Mouse (Mus musculus): Measurements from ENCODE around the gene Padi2. TPM values are rescaled to one million over a fixed set of nuclear protein-coding genes. Genes with fewer than 3 reads are reported as not detected.
A peak's percentile ranks its signal among the peaks of the same experiment; 100 is the strongest.

Gene Padi2
- polyA plus RNA-seq, 1 experiment: 6.3 TPM

GRCm38 (mm10) chr4:140986024-140986710 lies 80.0 kb downstream of the Padi2 start:
- H3K9me3 ChIP-seq (replicated peaks; ENCODE audit: control insufficient read depth, insufficient read depth, low read length, poor library complexity, severe bottlenecking): no peaks in the 10 kb centered on the region
- H3K27ac ChIP-seq (ENCODE audit: insufficient read depth, low read length): no peak overlapping the region
- H3K9ac ChIP-seq (ENCODE audit: low read depth, poor library complexity, severe bottlenecking): 0 out of 2 replicates have a peak overlapping the region, but pooled peaks have one; percentile 84
- TF ChIP-seq CTCF (IDR thresholded peaks at IDR 0.05; ENCODE audit: low read depth, low read length) (no peak), POLR2A (IDR thresholded peaks at IDR 0.05; ENCODE audit: insufficient read depth, low read length) (no peak), EP300 (IDR thresholded peaks at IDR 0.05; ENCODE audit: insufficient read depth, low read depth, low read length) (no peak)
- H3K4me1 ChIP-seq (ENCODE audit: control insufficient read depth, insufficient read depth, low read length): no peaks in the 10 kb centered on the region
- H3K27me3 ChIP-seq (ENCODE audit: control insufficient read depth, insufficient read depth, low read length, poor library complexity, severe bottlenecking): no peaks in the 10 kb centered on the region
- H3K4me3 ChIP-seq (ENCODE audit: low read depth, low read length): peak overlapping the region; percentile 99
- H3K36me3 ChIP-seq (ENCODE audit: control insufficient read depth, insufficient read depth, low read length, poor library complexity, severe bottlenecking): no peaks in the 10 kb centered on the region

GRCm38 (mm10) chr4:140986711-140987395 lies 80.7 kb downstream of the Padi2 start, which contains the start of gene Atp13a2:
TSS of gene Atp13a2 (plus strand) at chr4:140986873.
- H3K4me1 ChIP-seq (ENCODE audit: control insufficient read depth, insufficient read depth, low read length): no peaks in the 10 kb centered on the region
- H3K4me3 ChIP-seq (ENCODE audit: low read depth, low read length): peak within 1 kb of the TSS; percentile 99
- peak within 1 kb of the TSS; percentile 84 for H3K9ac ChIP-seq (ENCODE audit: low read depth, poor library complexity, severe bottlenecking)
- H3K27ac ChIP-seq (ENCODE audit: insufficient read depth, low read length): no peak within 1 kb of the TSS
- H3K36me3 ChIP-seq (ENCODE audit: control insufficient read depth, insufficient read depth, low read length, poor library complexity, severe bottlenecking): no peaks in the 10 kb centered on the region
- TF ChIP-seq CTCF (IDR thresholded peaks at IDR 0.05; ENCODE audit: low read depth, low read length): no peak
- TF ChIP-seq EP300 (IDR thresholded peaks at IDR 0.05; ENCODE audit: insufficient read depth, low read depth, low read length): no peak
- no peak for TF ChIP-seq POLR2A (IDR thresholded peaks at IDR 0.05; ENCODE audit: insufficient read depth, low read length)
- no peaks in the 10 kb centered on the region for H3K9me3 ChIP-seq (replicated peaks; ENCODE audit: control insufficient read depth, insufficient read depth, low read length, poor library complexity, severe bottlenecking)
- H3K27me3 ChIP-seq (ENCODE audit: control insufficient read depth, insufficient read depth, low read length, poor library complexity, severe bottlenecking): no peaks in the 10 kb centered on the region

GRCm38 (mm10) chr4:140987476-140987875 lies 81.3 kb downstream of the Padi2 start:
- no peaks in the 10 kb centered on the region for H3K4me1 ChIP-seq (ENCODE audit: control insufficient read depth, insufficient read depth, low read length)
- no peak overlapping the region for H3K27ac ChIP-seq (ENCODE audit: insufficient read depth, low read length)
- TF ChIP-seq POLR2A (IDR thresholded peaks at IDR 0.05; ENCODE audit: insufficient read depth, low read length) (no peak), CTCF (IDR thresholded peaks at IDR 0.05; ENCODE audit: low read depth, low read length) (no peak), EP300 (IDR thresholded peaks at IDR 0.05; ENCODE audit: insufficient read depth, low read depth, low read length) (no peak)
- no peaks in the 10 kb centered on the region for H3K9me3 ChIP-seq (replicated peaks; ENCODE audit: control insufficient read depth, insufficient read depth, low read length, poor library complexity, severe bottlenecking)
- peak overlapping the region; percentile 98 for H3K4me3 ChIP-seq (ENCODE audit: low read depth, low read length)
- H3K27me3 ChIP-seq (ENCODE audit: control insufficient read depth, insufficient read depth, low read length, poor library complexity, severe bottlenecking): no peaks in the 10 kb centered on the region
- peak overlapping the region; percentile 84 for H3K9ac ChIP-seq (ENCODE audit: low read depth, poor library complexity, severe bottlenecking)
- no peaks in the 10 kb centered on the region for H3K36me3 ChIP-seq (ENCODE audit: control insufficient read depth, insufficient read depth, low read length, poor library complexity, severe bottlenecking)

- no peaks in the 10 kb centered on the region for H3K9me3 ChIP-seq (replicated peaks; ENCODE audit: control insufficient read depth, insufficient read depth, low read length, poor library complexity, severe bottlenecking)
- H3K9ac ChIP-seq (ENCODE audit: low read depth, poor library complexity, severe bottlenecking): no peak overlapping the region
- no peaks in the 10 kb centered on the region for H3K4me1 ChIP-seq (ENCODE audit: control insufficient read depth, insufficient read depth, low read length)
- H3K36me3 ChIP-seq (ENCODE audit: control insufficient read depth, insufficient read depth, low read length, poor library complexity, severe bottlenecking): no peaks in the 10 kb centered on the region
- H3K27me3 ChIP-seq (ENCODE audit: control insufficient read depth, insufficient read depth, low read length, poor library complexity, severe bottlenecking): no peaks in the 10 kb centered on the region
- no peak overlapping the region for H3K27ac ChIP-seq (ENCODE audit: insufficient read depth, low read length)
- no peak overlapping the region for H3K4me3 ChIP-seq (ENCODE audit: low read depth, low read length)
- no peak for TF ChIP-seq POLR2A (IDR thresholded peaks at IDR 0.05; ENCODE audit: insufficient read depth, low read length)
- TF ChIP-seq EP300 (IDR thresholded peaks at IDR 0.05; ENCODE audit: insufficient read depth, low read depth, low read length): no peak
- TF ChIP-seq CTCF (IDR thresholded peaks at IDR 0.05; ENCODE audit: low read depth, low read length): no peak
Measured at GRCm38 (mm10) chr4:140988706-140989290, 82.7 kb downstream of the Padi2 start.

- TF ChIP-seq POLR2A (IDR thresholded peaks at IDR 0.05; ENCODE audit: insufficient read depth, low read length): no peak
- TF ChIP-seq EP300 (IDR thresholded peaks at IDR 0.05; ENCODE audit: insufficient read depth, low read depth, low read length): no peak
- TF ChIP-seq CTCF (IDR thresholded peaks at IDR 0.05; ENCODE audit: low read depth, low read length): no peak
- Histone ChIP-seq H3K4me3 (ENCODE audit: low read depth, low read length) (no peak overlapping the region), H3K4me1 (ENCODE audit: control insufficient read depth, insufficient read depth, low read length) (no peaks in the 10 kb centered on the region), H3K27me3 (ENCODE audit: control insufficient read depth, insufficient read depth, low read length, poor library complexity, severe bottlenecking) (no peaks in the 10 kb centered on the region), H3K27ac (ENCODE audit: insufficient read depth, low read length) (no peak overlapping the region), H3K9me3 (replicated peaks; ENCODE audit: control insufficient read depth, insufficient read depth, low read length, poor library complexity, severe bottlenecking) (no peaks in the 10 kb centered on the region), H3K36me3 (ENCODE audit: control insufficient read depth, insufficient read depth, low read length, poor library complexity, severe bottlenecking) (no peaks in the 10 kb centered on the region), H3K9ac (ENCODE audit: low read depth, poor library complexity, severe bottlenecking) (no peak overlapping the region)
Measured at GRCm38 (mm10) chr4:140989447-140989846, 83.3 kb downstream of the Padi2 start.

Data from ES-Bruce4 (cell line).